Mouse (Mus musculus): Measurements from ENCODE around the gene Ints4.
"Not testable (repeated sequence)": the region's sequence is repeated elsewhere in the genome, so short reads cannot be mapped to it uniquely, and the experiment has no call there.

DNA sequence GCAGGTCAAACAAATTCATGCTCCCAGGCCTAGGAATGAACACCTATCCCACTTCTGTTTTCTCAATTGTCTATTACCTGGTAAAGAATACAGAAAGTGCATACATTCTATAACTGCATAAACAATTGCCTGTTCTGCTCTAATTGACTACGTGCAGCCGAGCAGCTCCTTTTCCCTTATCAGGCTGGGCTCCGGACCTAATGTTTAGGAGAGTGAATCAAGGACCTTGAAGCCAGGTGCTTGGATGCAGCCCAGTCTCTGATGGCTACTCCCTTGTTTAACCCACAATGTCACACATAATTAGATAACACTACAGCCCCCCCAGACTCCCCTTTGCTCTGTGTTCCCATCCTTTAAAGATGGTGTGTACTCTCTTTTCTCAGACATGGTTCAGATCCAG lies 47.2 kb upstream of the Ints4 start:
- not testable (repeated sequence) for TF ChIP-seq POLR2A (IDR thresholded peaks at IDR 0.05; ENCODE audit: borderline replicate concordance, control insufficient read depth, low read depth, low read length); CTCF (IDR thresholded peaks at IDR 0.05; ENCODE audit: control insufficient read depth, insufficient read depth, low read length)
